Mouse (Mus musculus) liver, postnatal 0 days (tissue): ENCODE results near the gene Tnfrsf4.

Source experiments
- CTCF ChIP-seq: sonication (generic); IDR thresholded peaks from 2 replicates; pipeline ENCODE4 v1.5.1; 2016; ENCODE audit warnings: antibody characterized with exemption, low read depth
- EP300 ChIP-seq: IDR thresholded peaks from 2 replicates; pipeline ENCODE4 v1.6.1; 2016; ENCODE audit warnings: antibody characterized with exemption, low read depth, mild to moderate bottlenecking

DNA sequence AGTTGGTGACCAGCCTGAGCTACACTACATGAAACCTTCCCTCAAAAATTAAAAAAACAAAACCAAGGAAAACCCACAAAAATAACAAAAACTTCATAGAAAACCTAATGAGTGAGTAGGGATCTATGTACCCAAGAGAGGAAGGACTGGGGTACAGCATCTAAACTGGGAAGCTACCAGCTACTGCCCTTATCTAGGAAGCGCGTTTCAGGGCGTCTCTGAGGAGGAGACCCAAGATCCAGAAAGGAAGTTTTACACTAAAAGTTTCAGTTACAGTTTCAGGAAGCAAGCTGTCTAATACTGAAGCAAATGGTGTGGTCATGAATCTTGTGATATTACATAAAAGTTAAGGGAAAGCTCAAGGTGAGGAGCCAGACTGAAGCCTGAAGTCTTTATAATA is 36.1 kb downstream of the Tnfrsf4 start:
- no peak for TF ChIP-seq EP300
- no peak for TF ChIP-seq CTCF
